Mouse (Mus musculus) mouse trophoblast stem cell (cell line): Measurements from ENCODE around the gene Spata31.

ENCODE experiments used
- in situ Hi-C, 2 experiments: fragments of 300-500 bp; cut with MseI, MboI; formaldehyde crosslinking; loops; 2 replicates in 1 of 2; 3 replicates in 1 of 2; pipeline ENCODE4 v1.15.1; 2025

Gene Spata31

GRCm38 (mm10) chr13:64917191-64917590 is at the start of gene Spata31:
TSS of gene Spata31 (plus strand) at chr13:64917406.
- in situ Hi-C loops = no loop called here

DNA sequence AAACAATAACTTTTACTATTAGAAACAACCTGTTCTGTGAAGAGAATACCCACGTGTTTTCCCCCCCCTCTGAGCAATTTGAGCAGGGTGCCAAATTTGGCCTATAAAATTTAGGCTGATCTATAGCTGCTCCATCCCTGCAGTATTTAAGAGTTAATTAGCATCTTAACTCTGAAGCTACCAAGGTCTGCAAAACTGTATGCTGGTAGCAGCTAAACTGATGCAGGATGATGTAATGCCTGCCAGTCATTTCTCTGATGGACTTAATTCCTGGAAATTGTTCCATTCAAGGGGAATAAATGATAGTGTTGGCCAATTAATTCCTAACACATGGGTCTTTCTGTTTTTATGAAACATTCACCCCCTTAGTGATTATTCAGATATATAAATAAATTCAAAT is 14.1 kb upstream of the Spata31 start:
- in situ Hi-C loops = no loop called here

DNA sequence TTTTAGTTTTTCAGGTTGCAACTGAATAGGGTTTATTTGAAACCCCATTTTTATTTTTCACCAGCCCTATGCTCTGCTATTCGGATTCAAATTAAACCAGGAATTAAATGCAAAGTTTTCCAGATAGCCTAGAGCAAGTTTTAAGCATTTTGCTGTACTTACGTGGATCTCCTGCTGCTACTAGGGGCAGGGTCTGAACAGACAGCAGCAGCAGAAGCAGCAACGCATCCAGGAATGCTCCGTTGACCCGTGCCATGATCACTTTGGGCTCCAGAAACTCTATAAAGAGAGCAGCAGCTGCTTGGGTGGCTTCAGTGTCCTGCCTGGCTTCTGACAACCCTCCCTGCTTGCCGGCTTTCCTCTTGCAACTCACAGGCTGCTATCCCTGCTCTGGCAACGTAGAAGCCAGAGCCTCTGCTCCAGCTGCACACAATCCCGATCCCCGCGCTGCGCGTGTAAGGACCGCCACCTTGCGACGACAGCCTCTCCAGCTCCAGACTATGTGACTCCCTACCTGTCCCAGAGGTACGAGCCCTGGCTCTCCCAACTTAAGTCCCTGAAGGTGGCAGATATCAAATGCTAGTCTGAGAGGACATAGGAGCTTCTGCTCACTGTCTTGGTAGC is 13.5 kb upstream of the Spata31 start, which contains the start of gene Cntnap3:
TSS of gene Cntnap3 (minus strand) at position 371 of the 624 bp plus-strand sequence.
- in situ Hi-C loops = no loop called here
